Mouse (Mus musculus) MEL (cell line): ENCODE results near the gene Tmem198. TPM values are rescaled to one million over a fixed set of nuclear protein-coding genes. Genes with fewer than 3 reads are reported as not detected.

ENCODE experiments used
- DNase-seq: peaks from one replicate; pipeline ENCODE4 v3.0.0; 2011; ENCODE audit warnings: low read depth, low spot score
- H3K27ac ChIP-seq: 2 replicates; pipeline ENCODE4 v1.5.1; 2012; ENCODE audit warnings: low read depth, mild to moderate bottlenecking, control low read depth, low read length, moderate library complexity; ENCODE audit not compliant: control insufficient read depth
- H3K27me3 ChIP-seq, 2 experiments: fragments of 150-350 bp in 1 of 2; sonication (generic) in 1 of 2; 2 replicates each; pipeline ENCODE4 v1.6.1; 2012; ENCODE audit warnings: low read length in 2 of 2, mild to moderate bottlenecking in 2 of 2, improper control_type of control experiment in 1 of 2, moderate library complexity in 1 of 2; ENCODE audit not compliant: insufficient read depth in 2 of 2, control insufficient read depth in 1 of 2
- H3K36me3 ChIP-seq, 2 experiments: 2 replicates each; pipeline ENCODE4 v1.6.1; 2012 to 2014; ENCODE audit warnings: low read length in 2 of 2, improper control_type of control experiment in 1 of 2, inconsistent platforms in 1 of 2, mild to moderate bottlenecking in 1 of 2; ENCODE audit not compliant: insufficient read depth in 2 of 2, control insufficient read depth in 1 of 2
- H3K4me1 ChIP-seq, 2 experiments: fragments of 150-350 bp in 1 of 2; sonication (generic) in 1 of 2; 2 replicates each; pipeline ENCODE4 v1.6.1; 2012; ENCODE audit warnings: low read length in 2 of 2, improper control_type of control experiment in 1 of 2, mild to moderate bottlenecking in 1 of 2; ENCODE audit not compliant: insufficient read depth in 2 of 2, control insufficient read depth in 1 of 2
- H3K4me3 ChIP-seq, 2 experiments: fragments of 150-350 bp in 1 of 2; sonication (generic) in 1 of 2; 2 replicates each; pipeline ENCODE4 v1.5.1; 2012; ENCODE audit warnings: low read depth in 2 of 2, low read length in 2 of 2, mild to moderate bottlenecking in 2 of 2, moderate library complexity in 2 of 2, control low read depth in 1 of 2, improper control_type of control experiment in 1 of 2; ENCODE audit not compliant: control insufficient read depth in 1 of 2, insufficient read depth in 1 of 2
- H3K79me2 ChIP-seq: 2 replicates; pipeline ENCODE4 v1.6.1; 2012; ENCODE audit warnings: mild to moderate bottlenecking, low read length, moderate library complexity; ENCODE audit not compliant: control insufficient read depth, poor library complexity, insufficient read depth
- H3K9ac ChIP-seq: 2 replicates; pipeline ENCODE4 v1.6.1; 2012; ENCODE audit warnings: low read depth, mild to moderate bottlenecking, control low read depth, low read length, moderate library complexity; ENCODE audit not compliant: control insufficient read depth, poor library complexity, severe bottlenecking
- H3K9me3 ChIP-seq: fragments of 150-350 bp; sonication (generic); replicated peaks from 2 replicates; pipeline ENCODE4 v1.6.1; 2012; ENCODE audit warnings: mild to moderate bottlenecking, low read length, improper control_type of control experiment, moderate library complexity; ENCODE audit not compliant: insufficient read depth
- CHD2 ChIP-seq: IDR thresholded peaks from 2 replicates; pipeline ENCODE4 v1.6.1; 2011; ENCODE audit warnings: low read length, improper control_type of control experiment
- ELF1 ChIP-seq: IDR thresholded peaks from 2 replicates; pipeline ENCODE4 v1.6.1; 2014; ENCODE audit warnings: low read depth, mild to moderate bottlenecking, inconsistent platforms, low read length, improper control_type of control experiment, moderate library complexity
- HCFC1 ChIP-seq: IDR thresholded peaks from 2 replicates; pipeline ENCODE4 v1.6.1; 2012; ENCODE audit warnings: low read depth, mild to moderate bottlenecking, inconsistent platforms, low read length, improper control_type of control experiment, moderate library complexity
- MAFK ChIP-seq: IDR thresholded peaks from 2 replicates; pipeline ENCODE4 v1.6.1; 2011; ENCODE audit warnings: low read depth, mild to moderate bottlenecking, low read length, improper control_type of control experiment, borderline replicate concordance
- MEF2A ChIP-seq: IDR thresholded peaks from 2 replicates; pipeline ENCODE4 v1.6.1; 2014; ENCODE audit warnings: low read depth, mild to moderate bottlenecking, inconsistent platforms, low read length, improper control_type of control experiment; ENCODE audit not compliant: poor library complexity, insufficient replicate concordance, severe bottlenecking; ENCODE audit errors: extremely low read depth
- MXI1 ChIP-seq: IDR thresholded peaks from 2 replicates; pipeline ENCODE4 v1.6.1; 2011; ENCODE audit warnings: mild to moderate bottlenecking, low read depth, low read length, improper control_type of control experiment
- NRF1 ChIP-seq: IDR thresholded peaks from 2 replicates; pipeline ENCODE4 v1.6.1; 2014; ENCODE audit warnings: low read depth, mild to moderate bottlenecking, inconsistent platforms, low read length, improper control_type of control experiment, moderate library complexity; ENCODE audit not compliant: poor library complexity, insufficient read depth, severe bottlenecking
- RAD21 ChIP-seq: IDR thresholded peaks from 2 replicates; pipeline ENCODE4 v1.6.1; 2011; ENCODE audit warnings: mild to moderate bottlenecking, low read depth, low read length, improper control_type of control experiment
- TAL1 ChIP-seq: IDR thresholded peaks from 2 replicates; pipeline ENCODE4 v1.6.1; 2012; ENCODE audit warnings: mild to moderate bottlenecking, inconsistent platforms, low read length, moderate library complexity, mixed read lengths
- UBTF ChIP-seq: IDR thresholded peaks from 2 replicates; pipeline ENCODE4 v1.6.1; 2012; ENCODE audit warnings: low read depth, mild to moderate bottlenecking, inconsistent platforms, low read length, improper control_type of control experiment, moderate library complexity, borderline replicate concordance; ENCODE audit not compliant: insufficient read depth
- USF2 ChIP-seq, 2 experiments: IDR thresholded peaks; 2 replicates each; pipeline ENCODE4 v1.6.1; 2011 to 2012; ENCODE audit warnings: improper control_type of control experiment in 2 of 2, low read length in 2 of 2, borderline replicate concordance in 1 of 2, inconsistent platforms in 1 of 2, low read depth in 1 of 2, mild to moderate bottlenecking in 1 of 2; ENCODE audit not compliant: insufficient read depth in 1 of 2
- ZNF384 ChIP-seq: IDR thresholded peaks from 2 replicates; pipeline ENCODE4 v1.6.1; 2012; ENCODE audit warnings: low read depth, mild to moderate bottlenecking, inconsistent platforms, low read length, improper control_type of control experiment
- polyA plus RNA-seq, 2 experiments: library from polyadenylated mRNA; stranded (reverse) in 1 of 2; unstranded in 1 of 2; fragments of >175 nt in 1 of 2; fragments of >200 nt in 1 of 2; gene quantifications; 2 replicates each; pipeline versions ENCODE4 v1.2.1 to v1.2.4; 2012; ENCODE audit warnings: low replicate concordance in 2 of 2, low read depth in 1 of 2; ENCODE audit not compliant: insufficient read length in 2 of 2, insufficient read depth in 1 of 2, missing spikeins in 1 of 2
- total RNA-seq: library from RNA; depleted of rRNA; stranded (reverse); fragments of 300-350 nt; gene quantifications from 2 replicates; pipeline ENCODE4 v1.2.3, GENCODE M21; 2012

Tmem198 gene
- total and polyA plus RNA-seq, 3 experiments = 0.65 to 1.4 TPM; not detected in 1

GRCm38 (mm10) chr1:75469287-75469825 is 10.0 kb upstream of the Tmem198 start:
- TF ChIP-seq MAFK = no peak
- no peak for TF ChIP-seq CHD2
- no peak for TF ChIP-seq UBTF
- TF ChIP-seq RAD21 = no peak
- DNase-seq = no peak
- Histone ChIP-seq H3K27me3 (no peaks in the 10 kb centered on the region), H3K9ac (no peak overlapping the region), H3K4me3 (no peak overlapping the region), H3K4me1 (peaks cover 2 to 13% of the 10 kb centered on the region in 2 experiments; a peak in 3 of 4 replicates), H3K79me2 (no peaks in the 10 kb centered on the region), H3K9me3 (no peaks in the 10 kb centered on the region), H3K36me3 (peaks cover 0 to 4% of the 10 kb centered on the region in 2 experiments; a peak in 2 of 4 replicates), H3K27ac (no peak overlapping the region)

GRCm38 (mm10) chr1:75476441-75476840 is 2.9 kb upstream of the Tmem198 start:
- H3K9me3 ChIP-seq = no peaks in the 10 kb centered on the region
- peaks cover 3% of the 10 kb centered on the region; the same call in 1 of the 2 replicates for H3K79me2 ChIP-seq
- 0 out of 4 replicates have a peak, but pooled peaks cover 0 to 4% of the 10 kb centered on the region in 2 experiments for H3K4me1 ChIP-seq
- H3K27ac ChIP-seq = no peak overlapping the region
- no peak overlapping the region for H3K9ac ChIP-seq
- no peak overlapping the region for H3K4me3 ChIP-seq
- no peak for DNase-seq
- no peaks in the 10 kb centered on the region for H3K27me3 ChIP-seq
- H3K36me3 ChIP-seq = peaks cover 0 to 5% of the 10 kb centered on the region in 2 experiments; a peak in 3 of 4 replicates
- TF ChIP-seq HCFC1 (no peak), ZNF384 (no peak), TAL1 (no peak), UBTF (no peak), MEF2A (no peak), USF2 (IDR thresholded peaks at IDR 0.05; ENCODE audit: borderline replicate concordance in 1 of 2, insufficient read depth in 1 of 2, low read depth in 1 of 2, low read length in 2 of 2) (no peak), MXI1 (no peak), ELF1 (no peak), NRF1 (no peak)
